Mouse (Mus musculus) 416B (cell line): ENCODE results near the gene Rgs7.

ENCODE experiments used
- DNase-seq: peaks from one replicate; pipeline ENCODE4 v3.0.0; 2011; ENCODE audit warnings: low read depth

Gene Rgs7

GRCm38 (mm10) chr1:175307604-175308003, 184.7 kb downstream of the Rgs7 start:
- DNase-seq: no peak

GRCm38 (mm10) chr1:175300895-175301294, 191.4 kb downstream of the Rgs7 start:
- no peak for DNase-seq

- no peak for DNase-seq
Measured at GRCm38 (mm10) chr1:175300404-175300803, 191.9 kb downstream of the Rgs7 start.

GRCm38 (mm10) chr1:175299603-175300397, 192.5 kb downstream of the Rgs7 start:
- peak; percentile 1 for DNase-seq

- no peak for DNase-seq
Measured at GRCm38 (mm10) chr1:175296906-175297305, 195.4 kb downstream of the Rgs7 start.

- DNase-seq: no peak
Measured at GRCm38 (mm10) chr1:175290072-175290471, 202.2 kb downstream of the Rgs7 start.

GRCm38 (mm10) chr1:175262341-175262740, 230.0 kb downstream of the Rgs7 start:
- no peak for DNase-seq

- no peak for DNase-seq
Measured at GRCm38 (mm10) chr1:175259374-175259773, 232.9 kb downstream of the Rgs7 start.

GRCm38 (mm10) chr1:175255224-175255623, 237.1 kb downstream of the Rgs7 start:
- no peak for DNase-seq

GRCm38 (mm10) chr1:175254724-175255123, 237.6 kb downstream of the Rgs7 start:
- no peak for DNase-seq

GRCm38 (mm10) chr1:175242135-175242534, 250.2 kb downstream of the Rgs7 start:
- DNase-seq: no peak

GRCm38 (mm10) chr1:175240137-175240536, 252.2 kb downstream of the Rgs7 start:
- DNase-seq: no peak

GRCm38 (mm10) chr1:175221593-175222500, 270.5 kb downstream of the Rgs7 start:
- DNase-seq: no peak

- DNase-seq: no peak
Measured at GRCm38 (mm10) chr1:175219563-175219962, 272.7 kb downstream of the Rgs7 start.

GRCm38 (mm10) chr1:175207004-175207403, 285.3 kb downstream of the Rgs7 start:
- no peak for DNase-seq

GRCm38 (mm10) chr1:175205633-175206032, 286.7 kb downstream of the Rgs7 start:
- DNase-seq: no peak

GRCm38 (mm10) chr1:175203544-175203943, 288.8 kb downstream of the Rgs7 start:
- no peak for DNase-seq

- no peak for DNase-seq
Measured at GRCm38 (mm10) chr1:175202902-175203301, 289.4 kb downstream of the Rgs7 start.

GRCm38 (mm10) chr1:175198881-175199280, 293.4 kb downstream of the Rgs7 start:
- DNase-seq: no peak

- no peak for DNase-seq
Measured at GRCm38 (mm10) chr1:175195806-175196205, 296.5 kb downstream of the Rgs7 start.

GRCm38 (mm10) chr1:175188186-175188585, 304.1 kb downstream of the Rgs7 start:
- DNase-seq: no peak

- DNase-seq: no peak
Measured at GRCm38 (mm10) chr1:175185211-175185610, 307.1 kb downstream of the Rgs7 start.

- DNase-seq: no peak
Measured at GRCm38 (mm10) chr1:175184736-175185135, 307.6 kb downstream of the Rgs7 start.
